Mouse (Mus musculus): ENCODE measurements around the gene Dync2li1.

DNA sequence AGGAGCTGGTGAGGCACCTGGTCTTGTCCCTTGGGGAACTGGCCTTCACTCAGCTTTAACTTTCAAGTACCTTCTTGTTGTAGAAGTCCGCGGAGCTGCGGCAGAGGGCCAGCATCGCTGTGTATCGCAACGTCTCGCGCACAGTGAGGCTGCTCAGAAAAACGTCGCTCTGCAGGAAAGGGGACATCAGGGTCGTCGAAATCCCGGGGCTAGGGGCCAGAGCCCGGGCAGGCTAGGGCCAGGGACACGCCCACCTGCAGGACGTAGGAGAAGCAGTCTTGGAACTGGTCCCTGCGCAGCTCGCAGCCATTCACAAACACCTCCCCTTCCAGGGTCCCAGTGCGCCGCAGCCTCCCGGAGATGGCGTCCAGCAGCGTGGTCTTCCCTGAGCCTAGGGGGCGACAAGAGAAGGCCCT, 49.7 kb downstream of the Dync2li1 start, which contains the start of gene Abcg8:
- TF ChIP-seq POLR2A (IDR thresholded peaks at IDR 0.05; ENCODE audit: insufficient read depth, low read depth, low read length) (no peak), CTCF (IDR thresholded peaks at IDR 0.05; ENCODE audit: insufficient read depth, low read depth, low read length) (no peak)

All from olfactory bulb, adult 2 months (tissue).